Comparison of ENCODE assay signal across 8 mouse cellular contexts in the genomic region with DNA sequence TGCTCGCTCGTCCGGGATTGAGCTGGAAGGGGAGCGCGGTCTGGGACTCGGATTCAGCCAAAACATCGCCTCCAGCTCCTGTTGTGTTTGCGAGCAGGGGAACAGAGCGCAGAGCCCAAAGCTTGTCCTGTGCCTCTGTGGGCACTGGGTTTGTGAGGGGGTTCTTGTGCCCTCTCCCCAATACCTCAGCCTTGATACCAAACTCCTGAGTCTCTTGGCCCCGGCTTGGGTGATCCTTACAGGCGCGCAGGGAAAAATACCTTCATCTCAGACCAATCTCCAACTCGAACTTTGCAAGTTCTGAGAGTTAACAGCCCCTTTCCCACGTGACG. TPM values are rescaled to one million over a fixed set of nuclear protein-coding genes. Genes with fewer than 3 reads are reported as not detected.
DNase-seq lines count a peak whose midpoint lies in the region; ATAC-seq and TF ChIP-seq lines count a peak whose summit lies in the region.

No protein-coding gene starts in this region.

- H3K9ac ChIP-seq in hindbrain, embryonic 11.5 days (ENCODE audit: low read depth, low read length) = peak overlapping the region; percentile 46
- peak overlapping the region; percentile 53 for H3K9ac ChIP-seq in midbrain, embryonic 12.5 days (replicated peaks)

- H3K4me2 ChIP-seq in hindbrain, embryonic 11.5 days (replicated peaks; ENCODE audit: low read depth, low read length) = peak overlapping the region; percentile 74
- H3K4me2 ChIP-seq in midbrain, embryonic 12.5 days (replicated peaks) = peak overlapping the region; percentile 93

- DNase-seq in kidney, adult 2 months = no peak
- DNase-seq in kidney, adult 9 months = no peak
- peak; percentile 69 for DNase-seq in ZHBTc4 (ENCODE audit: low read depth, low spot score)
- no peak for DNase-seq in hindbrain, embryonic 11.5 days (ENCODE audit: low spot score)
- DNase-seq in spleen, adult 12 weeks (ENCODE audit: low spot score) = no peak
- DNase-seq in cerebellum, adult 9-11 months = no peak
- DNase-seq in thymus, postnatal 14 days = no peak

- no peak for TF ChIP-seq CTCF in kidney, adult 2 months (conservative IDR thresholded peaks at IDR 0.05; ENCODE audit: insufficient read depth, insufficient read length, low read depth, low read length)

- no peaks in the 10 kb centered on the region for H3K27me3 ChIP-seq in kidney, adult 2 months (replicated peaks; ENCODE audit: control insufficient read depth, insufficient read depth, low read length)
- H3K27me3 ChIP-seq in hindbrain, embryonic 11.5 days (ENCODE audit: control insufficient read depth, insufficient read depth, low read length) = no peaks in the 10 kb centered on the region; the same call in 1 of the 2 replicates
- peaks cover 60% of the 10 kb centered on the region for H3K27me3 ChIP-seq in midbrain, embryonic 12.5 days

- WGBS in kidney, adult 2 months = 3% methylated on average over 15 of the region's 15 CpGs
- WGBS in hindbrain, embryonic 11.5 days = 1% methylated on average over 15 of the region's 15 CpGs
- 0% methylated on average over 15 of the region's 15 CpGs for whole genome bisulfite sequencing in midbrain, embryonic 12.5 days

- no peak for TF ChIP-seq POLR2A in kidney, adult 2 months (IDR thresholded peaks at IDR 0.05; ENCODE audit: low read depth, low read length)

- H3K4me3 ChIP-seq in kidney, adult 2 months (ENCODE audit: insufficient read depth, low read depth, low read length) = peak overlapping the region; percentile 79
- peak overlapping the region; percentile 51 for H3K4me3 ChIP-seq in hindbrain, embryonic 11.5 days (ENCODE audit: low read depth, low read length)
- H3K4me3 ChIP-seq in midbrain, embryonic 12.5 days = peak overlapping the region; percentile 55

- peaks cover 13% of the 10 kb centered on the region for H3K4me1 ChIP-seq in kidney, adult 2 months (ENCODE audit: control insufficient read depth, insufficient read depth, low read length)
- peaks cover 3% of the 10 kb centered on the region; the same call in 1 of the 2 replicates for H3K4me1 ChIP-seq in hindbrain, embryonic 11.5 days (replicated peaks; ENCODE audit: control insufficient read depth, insufficient read depth, low read length)
- peaks cover 25% of the 10 kb centered on the region for H3K4me1 ChIP-seq in midbrain, embryonic 12.5 days

- H3K36me3 ChIP-seq in kidney, adult 2 months (ENCODE audit: control insufficient read depth, insufficient read depth, low read length) = no peaks in the 10 kb centered on the region
- H3K36me3 ChIP-seq in hindbrain, embryonic 11.5 days (ENCODE audit: control insufficient read depth, insufficient read depth, low read length) = no peaks in the 10 kb centered on the region
- no peaks in the 10 kb centered on the region for H3K36me3 ChIP-seq in midbrain, embryonic 12.5 days

- peak; percentile 10; the same call in 1 of the 2 replicates for ATAC-seq in hindbrain, embryonic 11.5 days (ENCODE audit: low FRiP score)
- ATAC-seq in midbrain, embryonic 12.5 days (ENCODE audit: low FRiP score, low read depth) = no peak

- H3K9me3 ChIP-seq in hindbrain, embryonic 11.5 days (ENCODE audit: control insufficient read depth, low read length) = no peaks in the 10 kb centered on the region
- no peaks in the 10 kb centered on the region for H3K9me3 ChIP-seq in midbrain, embryonic 12.5 days

- H3K27ac ChIP-seq in kidney, adult 2 months (ENCODE audit: insufficient read depth, low read depth, low read length) = peak overlapping the region; percentile 86
- H3K27ac ChIP-seq in hindbrain, embryonic 11.5 days (ENCODE audit: low read depth, low read length) = no peak overlapping the region
- H3K27ac ChIP-seq in midbrain, embryonic 12.5 days (replicated peaks) = 0 out of 2 replicates have a peak overlapping the region, but pooled peaks have one; percentile 11

RNA-seq across cellular contexts. Expression of gene Ptpn14, which starts 0.7 kb away (rescaled TPM):
- polyA plus RNA-seq in kidney, adult 2 months (2012; rRNA removed) = 11.2 and 11.4 TPM in 2 replicates
- 5.2 and 7.2 TPM in 2 replicates for polyA plus RNA-seq in hindbrain, embryonic 11.5 days (2014; fragmentation: Nextera tagmentation; extraction: Ambion mirVana)
- polyA plus RNA-seq in midbrain, embryonic 12.5 days (2016; fragmentation: Nextera tagmentation; extraction: Ambion mirVana) = 4.0 and 4.3 TPM in 2 replicates

RNA-seq across cellular contexts. Expression of gene Cenpf, which starts 40.9 kb away (rescaled TPM):
- polyA plus RNA-seq in kidney, adult 2 months (2012; rRNA removed) = 0.14 and 0.33 TPM in 2 replicates
- polyA plus RNA-seq in hindbrain, embryonic 11.5 days (2014; fragmentation: Nextera tagmentation; extraction: Ambion mirVana) = 103 and 141 TPM in 2 replicates
- 125 and 128 TPM in 2 replicates for polyA plus RNA-seq in midbrain, embryonic 12.5 days (2016; fragmentation: Nextera tagmentation; extraction: Ambion mirVana)

Comparison
In these comparisons a context has a peak if more than half of its experiments do, and no peak if none do; other contexts are left out.
1. RNA of gene Cenpf, which starts 40.9 kb away (polyA plus RNA-seq): 103 to 141 TPM in hindbrain, embryonic 11.5 days and 125 to 128 TPM in midbrain, embryonic 12.5 days; 0.14 to 0.33 TPM in kidney, adult 2 months; every median in the first group is over 10 times any median in the second.
2. Peak in every context shown above with its lines, with median percentiles within 50 percentile points of each other: H3K4me3 ChIP-seq.